Mouse (Mus musculus) bone marrow, adult 2 months (tissue): ENCODE measurements around the gene Tshz2. TPM values are rescaled to one million over a fixed set of nuclear protein-coding genes. Genes with fewer than 3 reads are reported as not detected.

Experiments used
- H3K27ac ChIP-seq: fragments of 200-500 bp; 2 replicates; pipeline ENCODE4 v1.5.1; 2012; ENCODE audit warnings: low read depth, mild to moderate bottlenecking, control low read depth, inconsistent platforms, low read length; ENCODE audit not compliant: control insufficient read depth, poor library complexity, insufficient read depth
- H3K4me1 ChIP-seq: fragments of 200-500 bp; 2 replicates; pipeline ENCODE4 v1.6.1; 2011; ENCODE audit warnings: low read length; ENCODE audit not compliant: control insufficient read depth, insufficient read depth
- H3K4me3 ChIP-seq: fragments of 200-500 bp; replicated peaks from 2 replicates; pipeline ENCODE3; 2011; ENCODE audit warnings: mild to moderate bottlenecking, low read depth, low read length, control low read depth; ENCODE audit not compliant: control insufficient read depth
- CTCF ChIP-seq: fragments of 200-500 bp; IDR thresholded peaks from 2 replicates; pipeline ENCODE4 v1.5.1; 2011; ENCODE audit warnings: low read length, control low read depth; ENCODE audit not compliant: control insufficient read depth, insufficient read depth
- POLR2A ChIP-seq: fragments of 200-500 bp; IDR thresholded peaks from 2 replicates; pipeline ENCODE4 v1.6.1; 2011; ENCODE audit warnings: low read depth, mild to moderate bottlenecking, control low read depth, low read length, borderline replicate concordance; ENCODE audit not compliant: control insufficient read depth
- WGBS: fragments of 180-500 bp; shearing (Covaris S2); methylation state at CpG from one replicate; pipeline ENCODE4 v1.1.7; 2018; 5-methylcytosine and 5-hydroxymethylcytosine counted together
- polyA plus RNA-seq: library from polyadenylated mRNA; stranded (reverse); fragments of >200 nt; gene quantifications from 2 replicates; pipeline ENCODE4 v1.2.4, GENCODE M21; 2011; ENCODE audit warnings: low replicate concordance; ENCODE audit not compliant: missing spikeins, insufficient read depth, insufficient read length

The Tshz2 gene
- polyA plus RNA-seq, 1 experiment, result 1.4 TPM

- WGBS, result 69% methylated on average over 7 of the region's 7 CpGs
Observed at GRCm38 (mm10) chr2:169635428-169635827, 2.6 kb downstream of the Tshz2 start.

GRCm38 (mm10) chr2:169636414-169636813 lies 3.6 kb downstream of the Tshz2 start:
- 79% methylated on average over 4 of the region's 4 CpGs for WGBS
- no peak for TF ChIP-seq POLR2A
- no peak for TF ChIP-seq CTCF
- no peak overlapping the region for H3K4me3 ChIP-seq
- no peak overlapping the region for H3K27ac ChIP-seq
- no peaks in the 10 kb centered on the region for H3K4me1 ChIP-seq

More at GRCm38 (mm10) chr2:169635428-169635827, 2.6 kb downstream of the Tshz2 start:
- TF ChIP-seq POLR2A (no peak), CTCF (no peak)
- Histone ChIP-seq H3K4me3 (no peak overlapping the region), H3K4me1 (peaks cover 2% of the 10 kb centered on the region; the same call in 1 of the 2 replicates), H3K27ac (no peak overlapping the region)

- no peak for TF ChIP-seq CTCF
- no peak for TF ChIP-seq POLR2A
- H3K4me1 ChIP-seq, result no peaks in the 10 kb centered on the region
- H3K4me3 ChIP-seq, result no peak overlapping the region
- no peak overlapping the region for H3K27ac ChIP-seq
- WGBS, result 96% methylated on average over 14 of the region's 14 CpGs
Observed at GRCm38 (mm10) chr2:169641547-169641946, 8.7 kb downstream of the Tshz2 start.

- Histone ChIP-seq H3K27ac (no peak overlapping the region), H3K4me1 (no peaks in the 10 kb centered on the region), H3K4me3 (no peak overlapping the region)
- TF ChIP-seq CTCF, result no peak
- TF ChIP-seq POLR2A, result no peak
- WGBS, result 83% methylated on average over 8 of the region's 8 CpGs
Observed at GRCm38 (mm10) chr2:169642420-169642819, 9.6 kb downstream of the Tshz2 start.

- TF ChIP-seq CTCF (no peak), POLR2A (no peak)
- 90% methylated on average over 7 of the region's 7 CpGs for WGBS
- no peaks in the 10 kb centered on the region for H3K4me1 ChIP-seq
- no peak overlapping the region for H3K4me3 ChIP-seq
- no peak overlapping the region for H3K27ac ChIP-seq
Observed at GRCm38 (mm10) chr2:169647091-169647490, 14.3 kb downstream of the Tshz2 start.

- no peak for TF ChIP-seq CTCF
- TF ChIP-seq POLR2A, result no peak
- Histone ChIP-seq H3K4me1 (no peaks in the 10 kb centered on the region), H3K4me3 (no peak overlapping the region), H3K27ac (no peak overlapping the region)
- 69% methylated on average over 7 of the region's 7 CpGs for WGBS
Observed at GRCm38 (mm10) chr2:169649262-169649885, 16.6 kb downstream of the Tshz2 start.

- Histone ChIP-seq H3K27ac (no peak overlapping the region), H3K4me3 (no peak overlapping the region), H3K4me1 (no peaks in the 10 kb centered on the region)
- 85% methylated on average over 1 of the region's 1 CpGs for WGBS
- TF ChIP-seq POLR2A, result no peak
Observed at GRCm38 (mm10) chr2:169653282-169653681, 20.5 kb downstream of the Tshz2 start.

- TF ChIP-seq POLR2A (no peak), CTCF (no peak)
Observed at GRCm38 (mm10) chr2:169663792-169664191, 31.0 kb downstream of the Tshz2 start.

GRCm38 (mm10) chr2:169671264-169671663 lies 38.5 kb downstream of the Tshz2 start:
- Histone ChIP-seq H3K4me3 (no peak overlapping the region), H3K4me1 (no peaks in the 10 kb centered on the region), H3K27ac (no peak overlapping the region)
- 82% methylated on average over 7 of the region's 7 CpGs for WGBS
- TF ChIP-seq CTCF, result no peak
- TF ChIP-seq POLR2A, result no peak

More at GRCm38 (mm10) chr2:169663792-169664191, 31.0 kb downstream of the Tshz2 start:
- 73% methylated on average over 8 of the region's 8 CpGs for WGBS
- H3K4me1 ChIP-seq, result no peaks in the 10 kb centered on the region
- no peak overlapping the region for H3K4me3 ChIP-seq
- no peak overlapping the region for H3K27ac ChIP-seq

- H3K27ac ChIP-seq, result no peak overlapping the region
- 59% methylated on average over 6 of the region's 6 CpGs for WGBS
- TF ChIP-seq CTCF, result no peak
- H3K4me1 ChIP-seq, result no peaks in the 10 kb centered on the region
- H3K4me3 ChIP-seq, result no peak overlapping the region
Observed at GRCm38 (mm10) chr2:169673786-169674185, 41.0 kb downstream of the Tshz2 start.
